ENCODE assay signal across 28 mouse cellular contexts in genomic region chr9:119496354-119496753, GRCm38 (mm10). TPM values are rescaled to one million over a fixed set of nuclear protein-coding genes. Genes with fewer than 3 reads are reported as not detected.
A peak's percentile ranks its signal among the peaks of the same experiment; 100 is the strongest.
DNase-seq lines count a peak whose midpoint lies in the region; ATAC-seq and TF ChIP-seq lines count a peak whose summit lies in the region.
"Had no signal": no experiment of that assay in that cellular context is flagged by ENCODE, and none has a peak within 500 bp of the region (broad histone marks: within the 10 kb centered on the region; RNA-seq: fewer than 3 reads in every experiment).

No protein-coding gene starts in this region.

- intact Hi-C loops in heart, postnatal 25 days (cut with DNase I): no loop called here

- H3K27ac ChIP-seq in heart, postnatal 0 days (ENCODE audit: low read depth): 0 out of 2 replicates have a peak overlapping the region, but pooled peaks have one; percentile 12
- H3K27ac ChIP-seq in kidney, embryonic 15.5 days: peak overlapping the region; percentile 41; the same call in 1 of the 2 replicates
- H3K27ac ChIP-seq in kidney, embryonic 14.5 days (ENCODE audit: low read depth, low read length): no peak overlapping the region
- H3K27ac ChIP-seq: embryonic facial prominence, embryonic 12.5 days; embryonic facial prominence, embryonic 15.5 days; gastrocnemius, adult 2 months; hindbrain, embryonic 10.5 days; hindbrain, embryonic 13.5 days; intestine, embryonic 15.5 days had no signal

- H3K27me3 ChIP-seq in heart, postnatal 0 days (ENCODE audit: control insufficient read depth, insufficient read depth, low read length): no peaks in the 10 kb centered on the region
- no peaks in the 10 kb centered on the region for H3K27me3 ChIP-seq in kidney, embryonic 15.5 days
- no peaks in the 10 kb centered on the region for H3K27me3 ChIP-seq in kidney, embryonic 14.5 days (ENCODE audit: control insufficient read depth, insufficient read depth, low read length)
- H3K27me3 ChIP-seq: CH12.LX; embryonic facial prominence, embryonic 12.5 days; embryonic facial prominence, embryonic 15.5 days; hindbrain, embryonic 13.5 days; intestine, embryonic 15.5 days; Patski had no signal

- peaks cover 50% of the 10 kb centered on the region for H3K36me3 ChIP-seq in heart, postnatal 0 days (replicated peaks; ENCODE audit: control insufficient read depth, insufficient read depth, low read length)
- no peaks in the 10 kb centered on the region for H3K36me3 ChIP-seq in kidney, embryonic 15.5 days
- H3K36me3 ChIP-seq in kidney, embryonic 14.5 days (ENCODE audit: control insufficient read depth, insufficient read depth, low read length): no peaks in the 10 kb centered on the region
- H3K36me3 ChIP-seq: embryonic facial prominence, embryonic 12.5 days; embryonic facial prominence, embryonic 15.5 days; G1E; hindbrain, embryonic 10.5 days; hindbrain, embryonic 13.5 days; intestine, embryonic 15.5 days had no signal

- DNase-seq in adrenal gland, postnatal 14 days: peak; percentile 49
- no peak for DNase-seq in adrenal gland, adult 2 months
- DNase-seq in heart, postnatal 0 days (ENCODE audit: low spot score): no peak
- DNase-seq in heart, postnatal 25 days (ENCODE audit: low spot score): no peak
- peak; percentile 16 for DNase-seq in retina, postnatal 1 day
- DNase-seq in retina, embryonic 14.5 days (ENCODE audit: low spot score): no peak
- DNase-seq: adrenal gland, adult 8-10 months; B cell, adult 2 months; cerebellum, adult 11 months; cerebellum, adult 2 months; cerebellum, adult 9-11 months; cerebellum, postnatal 25 days; forebrain, postnatal 0 days; gastrocnemius, adult 2 months; gastrocnemius, postnatal 14 days; kidney, adult 11 months had no signal

- TF ChIP-seq EP300 in heart, postnatal 0 days (IDR thresholded peaks at IDR 0.05; ENCODE audit: low read depth): no peak

- no peak overlapping the region for H3K4me2 ChIP-seq in heart, postnatal 0 days (ENCODE audit: low read depth, low read length)
- no peak overlapping the region for H3K4me2 ChIP-seq in kidney, embryonic 15.5 days
- no peak overlapping the region for H3K4me2 ChIP-seq in kidney, embryonic 14.5 days (replicated peaks; ENCODE audit: low read depth, low read length)
- H3K4me2 ChIP-seq: embryonic facial prominence, embryonic 12.5 days; embryonic facial prominence, embryonic 15.5 days; hindbrain, embryonic 13.5 days; intestine, embryonic 15.5 days had no signal

- H3K9ac ChIP-seq in heart, postnatal 0 days (replicated peaks; ENCODE audit: low read depth, low read length): no peak overlapping the region
- H3K9ac ChIP-seq in kidney, embryonic 15.5 days: no peak overlapping the region
- no peak overlapping the region for H3K9ac ChIP-seq in kidney, embryonic 14.5 days (ENCODE audit: low read depth, low read length)
- H3K9ac ChIP-seq: embryonic facial prominence, embryonic 12.5 days; embryonic facial prominence, embryonic 15.5 days; forebrain, postnatal 0 days; hindbrain, embryonic 13.5 days; intestine, embryonic 15.5 days had no signal

- H3K9me3 ChIP-seq in heart, postnatal 0 days (replicated peaks; ENCODE audit: control insufficient read depth, low read length): no peaks in the 10 kb centered on the region
- no peaks in the 10 kb centered on the region for H3K9me3 ChIP-seq in kidney, embryonic 15.5 days (replicated peaks)
- no peaks in the 10 kb centered on the region for H3K9me3 ChIP-seq in kidney, embryonic 14.5 days (ENCODE audit: control insufficient read depth, low read length)
- H3K9me3 ChIP-seq: embryonic facial prominence, embryonic 12.5 days; embryonic facial prominence, embryonic 15.5 days; hindbrain, embryonic 10.5 days; hindbrain, embryonic 13.5 days; intestine, embryonic 15.5 days had no signal

- H3K4me3 ChIP-seq in heart, postnatal 0 days (ENCODE audit: low read depth, low read length): no peak overlapping the region
- H3K4me3 ChIP-seq in kidney, embryonic 15.5 days (replicated peaks): no peak overlapping the region
- no peak overlapping the region for H3K4me3 ChIP-seq in kidney, embryonic 14.5 days (ENCODE audit: low read length)
- H3K4me3 ChIP-seq: embryonic facial prominence, embryonic 12.5 days; embryonic facial prominence, embryonic 15.5 days; gastrocnemius, adult 2 months; hindbrain, embryonic 10.5 days; hindbrain, embryonic 13.5 days; intestine, embryonic 15.5 days had no signal

- H3K4me1 ChIP-seq in heart, postnatal 0 days (ENCODE audit: control insufficient read depth, insufficient read depth): peaks cover 19% of the 10 kb centered on the region
- peaks cover 26% of the 10 kb centered on the region for H3K4me1 ChIP-seq in kidney, embryonic 15.5 days
- H3K4me1 ChIP-seq in kidney, embryonic 14.5 days (ENCODE audit: control insufficient read depth, insufficient read depth, low read length): peaks cover 9% of the 10 kb centered on the region; the same call in 1 of the 2 replicates
- H3K4me1 ChIP-seq: embryonic facial prominence, embryonic 12.5 days; hindbrain, embryonic 10.5 days; hindbrain, embryonic 13.5 days; intestine, embryonic 15.5 days had no signal

- TF ChIP-seq CTCF in heart, postnatal 0 days (IDR thresholded peaks at IDR 0.05; ENCODE audit: low read depth): no peak

- WGBS in heart, postnatal 0 days: 61% methylated on average over 9 of the region's 9 CpGs
- WGBS in kidney, embryonic 15.5 days: 82% methylated on average over 9 of the region's 9 CpGs
- 78% methylated on average over 9 of the region's 9 CpGs for WGBS in kidney, embryonic 14.5 days

- no peak for ATAC-seq in heart, postnatal 0 days (ENCODE audit: insufficient read depth, low read depth)
- ATAC-seq in kidney, embryonic 15.5 days (replicated peaks; ENCODE audit: low FRiP score): no peak
- no peak for ATAC-seq in kidney, embryonic 14.5 days (ENCODE audit: low FRiP score, low TSS enrichment)
- ATAC-seq: forebrain, embryonic 14.5 days; forebrain, postnatal 0 days; hindbrain, embryonic 16.5 days; intestine, embryonic 15.5 days; Patski had no signal

RNA-seq across cellular contexts. Expression of gene Exog, which starts 51.6 kb away (rescaled TPM):
- 4.2 and 4.5 TPM in 2 replicates for total RNA-seq in adrenal gland, postnatal 14 days (2021)
- 1 to 10 TPM; 3.7 to 4.4 TPM for total RNA-seq in adrenal gland, adult 2 months (2021)
- polyA plus RNA-seq in adrenal gland, adult 2 months (2012; rRNA removed): 1.5 and 1.6 TPM in 2 replicates
- total RNA-seq in heart, postnatal 0 days (2014; rRNA removed; ENCODE audit: low replicate concordance): 1.4 and 3.0 TPM in 2 replicates
- 4.2 and 4.8 TPM in 2 replicates for polyA plus RNA-seq in heart, postnatal 0 days (2015; fragmentation: Nextera tagmentation; extraction: Ambion mirVana)
- 1 to 10 TPM; 2.4 to 2.5 TPM for total RNA-seq in heart, postnatal 25 days (2021)
- polyA plus RNA-seq in kidney, embryonic 15.5 days (2015; fragmentation: Nextera tagmentation; extraction: Ambion mirVana): 24.1 and 25.3 TPM in 2 replicates
- polyA plus RNA-seq in kidney, embryonic 14.5 days (2014; fragmentation: Nextera tagmentation; extraction: Ambion mirVana): 21.4 and 27.8 TPM in 2 replicates

Comparison
In these comparisons a context has a peak if more than half of its experiments do, and no peak if none do; other contexts are left out.
1. DNase-seq: peak in adrenal gland, postnatal 14 days (single experiment) and retina, postnatal 1 day (single experiment); none in adrenal gland, adult 2 months (single experiment), heart, postnatal 0 days (single experiment), heart, postnatal 25 days (single experiment) and retina, embryonic 14.5 days (single experiment).